Mouse (Mus musculus) testis, adult 2 months (tissue): Measurements from ENCODE around the gene Smpd2.

Experiments used
- CTCF ChIP-seq: fragments of 200-500 bp; IDR thresholded peaks from 2 replicates; pipeline ENCODE4 v1.5.1; 2012; ENCODE audit warnings: low read depth, mild to moderate bottlenecking, inconsistent platforms, low read length, moderate library complexity; ENCODE audit not compliant: control insufficient read depth, insufficient read depth, insufficient replicate concordance
- POLR2A ChIP-seq: fragments of 200-500 bp; IDR thresholded peaks from 2 replicates; pipeline ENCODE4 v1.6.1; 2012; ENCODE audit warnings: low read depth, mild to moderate bottlenecking, inconsistent platforms, low read length, moderate library complexity; ENCODE audit not compliant: control insufficient read depth

- TF ChIP-seq POLR2A (no peak), CTCF (no peak)
Observed at GRCm38 (mm10) chr10:41451656-41452055, 38.5 kb downstream of the Smpd2 start.
